Mouse (Mus musculus) 416B (cell line): ENCODE data around the gene Bpifa1.
"Not testable (repeated sequence)": the region's sequence is repeated elsewhere in the genome, so short reads cannot be mapped to it uniquely, and the experiment has no call there.

ENCODE experiments used
- DNase-seq: peaks from one replicate; pipeline ENCODE4 v3.0.0; 2011; ENCODE audit warnings: low read depth

Bpifa1 gene

DNA sequence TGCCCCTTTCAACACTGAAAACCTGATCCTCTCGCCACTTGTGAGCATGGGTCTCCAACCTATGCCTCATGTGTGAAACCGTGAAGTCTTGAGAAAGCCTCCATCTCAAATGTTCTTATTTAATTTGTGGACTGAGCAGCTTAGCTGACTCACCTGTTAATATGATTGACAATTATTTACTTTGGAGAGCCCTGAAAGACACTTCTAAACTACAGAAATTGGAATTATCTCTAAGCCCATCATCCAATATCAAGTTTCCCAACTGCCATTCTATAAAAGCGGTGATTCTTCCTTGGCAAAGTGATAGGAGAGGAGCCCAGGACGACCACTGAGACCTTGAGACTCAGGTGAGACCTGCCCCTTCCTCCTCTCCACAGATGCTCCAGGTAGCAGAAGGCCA is at the start of gene Bpifa1:
TSS of gene Bpifa1 (plus strand) at position 301 of the 400 bp plus-strand sequence.
- no peak for DNase-seq

DNA sequence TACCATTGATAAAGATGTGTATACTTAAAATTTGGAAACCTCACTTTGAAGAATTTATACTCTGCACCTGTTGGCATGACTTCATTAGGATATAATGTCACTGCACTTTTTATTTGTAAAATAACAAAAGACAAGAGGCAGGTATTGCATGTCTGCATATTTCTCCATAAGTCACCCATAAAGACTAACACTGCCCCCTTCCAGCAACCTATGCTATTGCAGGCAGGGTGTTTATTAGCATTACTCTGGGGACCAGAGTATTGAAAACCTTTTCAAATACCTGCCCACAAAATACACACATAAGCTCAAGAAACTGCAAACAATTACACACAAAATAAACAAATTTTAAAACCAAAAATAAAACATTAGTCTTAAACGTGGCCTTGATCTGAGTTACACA is 44.9 kb upstream of the Bpifa1 start:
- peak; percentile 14 for DNase-seq

GRCm38 (mm10) chr2:154117381-154117780 is 25.3 kb upstream of the Bpifa1 start:
- no peak for DNase-seq

DNA sequence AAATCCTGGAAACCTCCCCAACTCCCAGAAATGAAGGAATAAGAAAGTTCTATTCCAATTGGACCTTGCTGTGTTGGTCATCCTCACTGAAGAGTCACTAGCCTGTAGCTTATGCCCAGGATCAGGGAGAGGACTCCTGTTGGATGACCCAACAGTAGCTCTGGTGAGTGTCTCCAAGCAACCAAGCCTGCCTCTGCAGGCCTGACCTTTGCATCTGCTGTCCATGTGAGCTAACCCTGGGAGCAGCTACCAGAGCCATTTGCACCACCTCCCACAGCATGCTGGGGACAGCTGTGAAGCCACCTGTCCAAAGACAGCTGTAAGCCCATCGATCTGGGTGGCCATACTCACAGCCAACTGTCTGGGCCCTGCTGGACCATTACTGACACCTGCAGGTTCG is 12.6 kb upstream of the Bpifa1 start, which contains the start of gene Bpifa3:
TSS of gene Bpifa3 (plus strand) at position 217 of the 400 bp plus-strand sequence.
- DNase-seq, result no peak

DNA sequence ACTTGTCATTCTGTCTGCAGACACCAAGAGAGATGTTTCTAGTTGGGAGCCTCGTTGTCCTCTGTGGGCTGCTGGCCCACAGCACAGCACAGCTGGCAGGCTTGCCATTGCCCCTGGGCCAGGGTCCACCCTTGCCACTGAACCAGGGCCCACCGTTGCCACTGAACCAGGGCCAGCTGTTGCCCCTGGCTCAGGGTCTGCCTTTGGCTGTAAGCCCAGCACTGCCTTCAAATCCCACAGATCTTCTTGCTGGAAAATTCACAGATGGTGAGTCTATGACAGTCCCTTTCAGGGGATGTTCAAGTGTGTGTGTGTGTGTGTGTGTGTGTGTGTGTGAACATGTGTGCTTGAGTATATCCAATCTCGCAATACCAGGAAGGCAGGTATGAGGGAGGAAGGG is 1.1 kb downstream of the Bpifa1 start:
- DNase-seq, result no peak

- DNase-seq, result no peak
Observed at GRCm38 (mm10) chr2:154147496-154147895, 4.8 kb downstream of the Bpifa1 start.

- peak; percentile 44 for DNase-seq
Observed at GRCm38 (mm10) chr2:154158433-154158832, 15.8 kb downstream of the Bpifa1 start.

DNA sequence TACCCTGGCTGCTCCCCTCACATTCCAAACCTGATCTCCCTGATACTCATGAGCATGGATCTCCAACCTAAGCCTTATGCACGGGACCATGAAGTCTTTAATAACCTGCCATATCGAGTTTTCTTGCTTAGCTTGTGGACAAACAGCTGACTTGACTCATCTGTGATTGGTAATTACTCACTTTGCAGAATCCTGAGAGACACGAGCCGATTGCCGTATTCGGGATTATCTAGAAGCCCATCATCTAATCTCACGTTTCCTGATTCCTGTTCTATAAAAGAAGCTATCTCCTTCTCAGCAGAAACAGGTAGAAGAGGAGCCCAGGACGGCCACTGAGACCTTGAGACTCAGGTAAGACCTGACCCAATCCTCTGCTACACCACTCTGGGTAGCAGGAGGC is 19.6 kb downstream of the Bpifa1 start, which contains the start of gene Bpifa5:
TSS of gene Bpifa5 (plus strand) at position 301 of the 400 bp plus-strand sequence.
- no peak for DNase-seq

DNA sequence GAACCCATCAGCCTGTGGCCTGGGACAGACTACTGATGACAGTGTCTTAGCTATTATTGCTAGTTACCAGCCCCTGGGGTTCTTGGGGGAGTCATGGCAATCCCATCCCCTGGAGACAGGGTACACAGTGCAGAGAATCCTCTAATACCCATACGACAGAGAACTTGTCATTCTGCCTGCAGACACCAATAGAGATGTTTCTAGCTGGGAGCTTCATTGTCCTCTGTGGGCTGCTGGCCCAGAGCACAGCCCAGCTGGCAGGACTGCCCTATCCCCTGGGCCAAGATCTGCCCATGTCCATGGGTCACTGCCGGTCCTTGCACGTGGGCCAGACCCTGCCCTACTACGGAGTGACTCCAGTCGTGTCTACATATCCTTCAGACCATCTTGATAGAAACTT is 20.6 kb downstream of the Bpifa1 start:
- no peak for DNase-seq

- DNase-seq, result no peak
Observed at GRCm38 (mm10) chr2:154169172-154169571, 26.5 kb downstream of the Bpifa1 start.

GRCm38 (mm10) chr2:154171621-154172020 is 28.9 kb downstream of the Bpifa1 start:
- no peak for DNase-seq

GRCm38 (mm10) chr2:154173313-154173712 is 30.6 kb downstream of the Bpifa1 start:
- DNase-seq, result peak; percentile 63

DNA sequence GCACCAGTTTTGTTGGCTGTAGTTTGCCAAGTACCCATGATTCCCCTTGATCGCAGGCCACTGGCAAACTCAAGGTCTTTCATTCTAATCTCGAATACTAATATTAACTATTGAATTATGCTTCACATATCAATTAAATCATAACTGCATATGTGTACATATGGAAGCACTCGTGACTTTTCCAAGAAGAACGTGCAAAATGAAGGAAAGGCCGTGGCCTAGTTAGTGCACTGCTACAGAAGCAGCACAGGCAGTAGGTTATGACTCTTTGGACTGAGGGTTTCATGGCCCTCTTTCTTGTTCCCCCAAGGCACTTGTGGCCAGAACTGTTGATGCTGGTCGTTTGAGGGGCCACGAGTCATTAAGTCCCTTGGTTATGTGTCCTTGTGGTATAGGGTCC is 39.2 kb downstream of the Bpifa1 start:
- DNase-seq, result not testable (repeated sequence)

DNA sequence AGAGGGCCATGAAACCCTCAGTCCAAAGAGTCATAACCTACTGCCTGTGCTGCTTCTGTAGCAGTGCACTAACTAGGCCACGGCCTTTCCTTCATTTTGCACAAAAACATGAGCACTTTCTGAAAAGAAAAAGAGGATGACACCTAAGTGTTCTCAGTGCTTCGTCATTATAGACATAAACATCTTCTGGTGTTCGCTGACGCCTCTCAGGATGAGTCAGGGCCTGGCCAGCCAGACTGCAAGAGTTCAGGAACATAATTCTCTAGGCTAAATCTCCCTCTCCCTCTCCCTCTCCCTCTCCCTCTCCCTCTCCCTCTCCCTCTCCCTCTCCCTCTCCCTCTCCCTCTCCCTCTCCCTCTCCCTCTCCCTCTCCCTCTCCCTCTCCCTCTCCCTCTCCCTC is 40.4 kb downstream of the Bpifa1 start:
- not testable (repeated sequence) for DNase-seq

GRCm38 (mm10) chr2:154185319-154185718 is 42.6 kb downstream of the Bpifa1 start:
- no peak for DNase-seq

GRCm38 (mm10) chr2:154185748-154186147 is 43.1 kb downstream of the Bpifa1 start:
- DNase-seq, result peak; percentile 62

- peak; percentile 63 for DNase-seq
Observed at GRCm38 (mm10) chr2:154187468-154187867, 44.8 kb downstream of the Bpifa1 start.

GRCm38 (mm10) chr2:154189877-154190434 is 47.3 kb downstream of the Bpifa1 start:
- no peak for DNase-seq

GRCm38 (mm10) chr2:154190546-154191258 is 48.0 kb downstream of the Bpifa1 start, which contains the start of gene Bpifb1:
Bpifb1 (plus strand) TSS chr2:154190818.
- no peak for DNase-seq

- no peak for DNase-seq
Observed at GRCm38 (mm10) chr2:154192141-154192540, 49.5 kb downstream of the Bpifa1 start.

DNA sequence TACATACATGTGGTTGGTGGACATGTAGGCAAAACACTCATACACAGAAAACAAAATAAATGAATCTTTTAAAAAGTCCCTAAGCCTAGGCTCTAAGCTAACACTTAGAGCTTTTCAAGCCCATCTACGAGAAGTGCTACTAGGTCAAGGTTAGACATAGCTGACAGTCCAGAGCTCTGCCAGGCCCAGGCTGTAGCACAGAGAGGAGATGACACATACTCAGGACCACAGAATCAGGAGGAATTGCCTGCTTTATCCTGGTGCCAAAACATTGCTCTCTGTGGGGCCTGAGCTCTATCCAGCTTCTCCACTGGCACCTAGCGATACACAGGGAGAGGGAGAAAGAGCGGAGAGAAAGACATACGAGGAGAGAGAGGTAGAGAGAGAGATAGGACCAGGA is 50.4 kb downstream of the Bpifa1 start:
- no peak for DNase-seq

DNA sequence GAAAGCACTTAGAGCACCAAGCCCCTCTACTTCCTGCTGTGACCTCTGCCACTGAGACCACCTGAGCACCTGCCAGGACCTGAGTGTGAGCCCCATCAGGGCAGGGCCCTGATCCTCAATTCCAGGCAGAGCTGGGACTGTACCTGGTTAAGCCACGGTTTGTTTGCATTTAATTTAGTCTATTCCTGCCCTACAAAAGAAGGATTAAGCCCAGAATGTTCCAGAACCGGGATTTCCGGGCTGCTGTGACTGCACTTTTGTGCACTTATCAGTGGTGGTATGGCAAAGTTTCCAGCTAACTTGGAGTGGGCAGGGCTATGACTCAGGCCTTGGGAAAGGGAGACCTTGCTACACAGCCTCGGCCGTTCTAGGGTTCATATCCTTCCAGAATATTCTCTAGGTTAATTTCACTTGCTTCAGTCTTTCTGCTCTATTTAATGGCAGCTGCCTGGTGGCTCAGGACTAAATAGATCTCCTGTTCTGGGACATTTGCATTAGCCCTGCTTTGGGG is 51.4 kb downstream of the Bpifa1 start:
- DNase-seq, result no peak

DNA sequence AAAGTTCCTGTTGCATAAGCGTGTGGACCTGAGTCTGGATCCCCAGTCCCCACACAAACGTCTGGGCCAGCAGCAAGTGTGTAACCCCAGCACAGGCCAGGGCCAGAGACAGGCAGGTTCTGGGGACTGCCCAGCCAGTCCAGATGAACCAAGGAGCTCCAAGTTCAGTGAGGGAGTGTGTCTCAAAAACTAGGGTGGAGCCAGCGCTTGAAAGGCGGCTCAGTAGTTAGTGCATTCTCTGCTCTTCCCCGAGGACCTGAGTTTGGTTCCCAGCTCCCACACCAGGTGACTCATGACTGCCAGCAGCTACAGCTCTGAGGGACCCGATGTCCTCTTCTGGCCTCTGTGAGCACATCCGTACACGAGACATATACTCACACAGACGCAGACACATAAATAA is 54.4 kb downstream of the Bpifa1 start:
- no peak for DNase-seq
